Mouse (Mus musculus) midbrain, embryonic 10.5 days (tissue): ENCODE measurements around the gene Plscr5. TPM values are rescaled to one million over a fixed set of nuclear protein-coding genes. Genes with fewer than 3 reads are reported as not detected.

Experiments
- DNase-seq: peaks from one replicate; pipeline ENCODE4 v3.0.0-alpha.2; 2017; ENCODE audit warnings: low spot score
- H3K27ac ChIP-seq: fragments of 300-500 bp; sonication (generic); replicated peaks from 2 replicates; pipeline ENCODE4 v1.5.1; 2016; ENCODE audit warnings: mild to moderate bottlenecking
- H3K27me3 ChIP-seq: fragments of 300-500 bp; sonication (generic); 2 replicates; pipeline ENCODE4 v1.6.1; 2016; ENCODE audit warnings: low read depth, mild to moderate bottlenecking; ENCODE audit not compliant: poor library complexity, severe bottlenecking
- H3K36me3 ChIP-seq: fragments of 300-500 bp; sonication (generic); 2 replicates; pipeline ENCODE4 v1.6.1; 2016; ENCODE audit warnings: mild to moderate bottlenecking, moderate library complexity
- H3K4me1 ChIP-seq: fragments of 300-500 bp; sonication (generic); 2 replicates; pipeline ENCODE4 v1.6.1; 2016
- H3K4me3 ChIP-seq: fragments of 300-500 bp; sonication (generic); 2 replicates; pipeline ENCODE4 v1.5.1; 2016; ENCODE audit warnings: mild to moderate bottlenecking, moderate library complexity
- H3K9me3 ChIP-seq: fragments of 300-500 bp; sonication (generic); replicated peaks from 2 replicates; pipeline ENCODE4 v1.6.1; 2016; ENCODE audit warnings: mild to moderate bottlenecking
- WGBS: fragments of 180-500 bp; shearing (Covaris S2); methylation state at CpG from one replicate; pipeline ENCODE4 v1.1.7; 2016; 5-methylcytosine and 5-hydroxymethylcytosine counted together
- polyA plus RNA-seq: library from polyadenylated mRNA; unstranded; fragments of >200 nt; fragmentation: Nextera tagmentation; extraction: Ambion mirVana; gene quantifications from 2 replicates; pipeline ENCODE4 v1.2.1, GENCODE M21; 2016

The Plscr5 gene
- polyA plus RNA-seq, 1 experiment from 2014 or later = not detected

DNA sequence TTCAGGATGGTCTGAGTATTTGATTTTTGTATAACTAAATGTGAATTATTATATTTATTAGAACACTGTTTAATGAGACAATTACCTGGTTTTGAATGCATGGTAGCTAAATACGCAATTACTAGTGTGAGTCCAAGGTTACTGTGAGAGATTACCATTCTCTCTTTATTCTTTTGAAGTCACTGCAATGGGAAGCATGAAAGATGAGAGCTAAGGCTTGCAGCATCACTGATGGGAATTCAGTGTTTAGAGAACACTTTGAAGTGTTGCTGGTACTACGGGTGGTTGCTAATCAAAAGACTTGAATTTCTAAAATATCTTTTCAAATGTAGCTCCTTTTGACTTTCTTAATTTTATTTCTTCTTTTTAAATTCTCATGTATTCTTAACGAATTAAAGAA, 17.1 kb downstream of the Plscr5 start:
- H3K27ac ChIP-seq = no peak overlapping the region
- no peaks in the 10 kb centered on the region for H3K4me1 ChIP-seq
- no peak overlapping the region for H3K4me3 ChIP-seq
- H3K9me3 ChIP-seq = no peaks in the 10 kb centered on the region
- 79% methylated on average over 3 of the region's 3 CpGs for WGBS
- H3K36me3 ChIP-seq = no peaks in the 10 kb centered on the region
- DNase-seq = no peak
- no peaks in the 10 kb centered on the region for H3K27me3 ChIP-seq

DNA sequence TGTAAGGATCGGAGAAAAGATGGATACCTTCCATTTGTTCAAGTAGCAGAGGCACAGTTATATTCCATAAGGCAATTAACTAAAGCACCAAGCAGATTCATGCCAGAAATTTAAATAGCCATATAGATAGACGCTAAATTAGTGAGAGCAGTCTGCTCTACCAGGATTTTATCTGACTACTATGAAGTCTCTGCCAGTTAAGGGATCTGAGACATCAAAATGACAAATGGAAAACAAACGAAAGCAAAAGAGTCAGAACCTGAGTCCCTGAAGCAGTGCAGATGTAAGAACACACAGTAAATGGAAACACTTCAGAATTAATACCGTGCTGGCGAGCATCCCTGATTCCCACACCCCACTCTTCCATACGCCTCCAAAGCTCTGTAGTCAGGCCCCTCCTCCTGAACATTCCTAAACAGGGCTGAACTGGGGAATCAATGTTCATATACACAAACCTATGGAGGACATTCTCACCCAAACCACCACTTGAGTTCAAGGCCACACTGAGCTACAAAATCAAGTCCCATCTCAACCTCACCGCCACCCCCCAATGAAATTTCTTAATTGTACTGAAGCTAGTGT, 17.7 kb downstream of the Plscr5 start:
- Histone ChIP-seq H3K36me3 (no peaks in the 10 kb centered on the region), H3K27ac (no peak overlapping the region), H3K9me3 (no peaks in the 10 kb centered on the region), H3K4me1 (no peaks in the 10 kb centered on the region), H3K4me3 (no peak overlapping the region), H3K27me3 (no peaks in the 10 kb centered on the region)
- WGBS = 87% methylated on average over 7 of the region's 7 CpGs
- DNase-seq = no peak

DNA sequence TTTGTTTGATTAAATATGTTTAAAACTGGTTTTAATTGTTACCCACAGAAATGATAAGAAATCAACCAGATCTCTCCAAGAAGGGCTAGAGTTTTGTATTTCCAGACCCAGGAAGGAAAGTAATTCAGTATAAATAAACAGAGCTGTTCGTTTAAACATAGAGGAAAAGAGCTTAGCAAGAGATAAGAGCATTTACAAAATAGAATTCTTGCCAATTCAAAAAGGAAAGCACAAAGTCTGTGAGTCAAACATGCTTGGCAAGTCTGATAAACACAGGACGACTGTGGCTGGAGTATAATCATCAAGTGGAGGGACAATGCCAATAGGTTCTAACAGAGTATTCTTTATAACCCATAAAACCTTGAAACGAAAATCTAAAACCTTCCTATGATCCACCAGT, 18.3 kb downstream of the Plscr5 start:
- WGBS = 74% methylated on average over 3 of the region's 3 CpGs
- H3K36me3 ChIP-seq = no peaks in the 10 kb centered on the region
- H3K4me3 ChIP-seq = no peak overlapping the region
- no peaks in the 10 kb centered on the region for H3K27me3 ChIP-seq
- DNase-seq = no peak
- no peak overlapping the region for H3K27ac ChIP-seq
- no peaks in the 10 kb centered on the region for H3K9me3 ChIP-seq
- H3K4me1 ChIP-seq = no peaks in the 10 kb centered on the region

DNA sequence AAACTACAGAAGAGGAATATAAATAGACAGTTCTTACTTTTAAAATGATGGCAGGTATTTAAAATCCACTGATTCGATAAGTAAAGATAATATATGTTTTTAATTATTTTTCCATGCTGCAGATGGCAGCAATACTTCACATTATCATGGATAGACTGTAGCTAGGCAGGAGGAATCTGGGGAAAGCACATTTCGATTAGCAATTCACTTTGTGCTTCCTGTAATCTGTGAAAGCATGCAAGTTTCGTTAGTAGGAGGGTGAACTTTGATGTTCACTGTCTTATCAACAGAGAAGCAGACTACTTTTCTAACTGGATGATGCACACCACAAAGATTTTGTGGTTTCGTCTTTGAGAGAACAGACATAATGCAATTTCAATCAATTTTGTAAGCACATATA, 24.7 kb downstream of the Plscr5 start:
- WGBS = 80% methylated on average over 4 of the region's 4 CpGs
- Histone ChIP-seq H3K4me3 (no peak overlapping the region), H3K4me1 (no peaks in the 10 kb centered on the region), H3K9me3 (no peaks in the 10 kb centered on the region), H3K36me3 (no peaks in the 10 kb centered on the region), H3K27me3 (no peaks in the 10 kb centered on the region), H3K27ac (no peak overlapping the region)
- no peak for DNase-seq

DNA sequence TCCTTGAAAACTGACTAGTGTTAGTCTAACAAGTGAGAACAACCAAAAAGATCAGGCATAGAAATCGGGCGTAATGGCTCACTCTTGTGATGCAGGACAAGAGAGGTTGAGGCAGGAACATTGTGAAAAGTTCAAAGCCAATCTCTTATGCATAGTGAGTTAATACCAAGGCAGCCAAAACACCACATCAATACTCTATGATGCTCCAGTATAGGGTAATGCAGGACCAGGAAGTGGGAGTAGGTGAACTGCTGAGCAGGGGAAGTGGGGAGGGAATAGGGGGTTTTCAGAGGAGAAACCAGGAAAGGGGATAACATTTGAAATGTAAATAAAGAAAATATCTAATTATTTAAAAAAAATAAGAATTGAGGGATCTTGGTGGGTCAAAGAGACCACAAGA, 25.2 kb downstream of the Plscr5 start:
- 88% methylated on average over 2 of the region's 2 CpGs for WGBS
- H3K36me3 ChIP-seq = no peaks in the 10 kb centered on the region
- no peaks in the 10 kb centered on the region for H3K27me3 ChIP-seq
- H3K27ac ChIP-seq = no peak overlapping the region
- no peak overlapping the region for H3K4me3 ChIP-seq
- no peaks in the 10 kb centered on the region for H3K9me3 ChIP-seq
- no peak for DNase-seq
- H3K4me1 ChIP-seq = no peaks in the 10 kb centered on the region

GRCm38 (mm10) chr9:92220151-92220550, 27.4 kb downstream of the Plscr5 start:
- H3K36me3 ChIP-seq = no peaks in the 10 kb centered on the region
- WGBS = 80% methylated on average over 3 of the region's 3 CpGs
- no peak for DNase-seq

GRCm38 (mm10) chr9:92221480-92221879, 28.7 kb downstream of the Plscr5 start:
- Histone ChIP-seq H3K27me3 (no peaks in the 10 kb centered on the region), H3K9me3 (no peaks in the 10 kb centered on the region), H3K4me1 (no peaks in the 10 kb centered on the region), H3K4me3 (no peak overlapping the region), H3K27ac (no peak overlapping the region), H3K36me3 (no peaks in the 10 kb centered on the region)
- DNase-seq = no peak

More at GRCm38 (mm10) chr9:92220151-92220550, 27.4 kb downstream of the Plscr5 start:
- no peak overlapping the region for H3K4me3 ChIP-seq
- H3K9me3 ChIP-seq = no peaks in the 10 kb centered on the region
- H3K27me3 ChIP-seq = no peaks in the 10 kb centered on the region
- H3K27ac ChIP-seq = no peak overlapping the region
- H3K4me1 ChIP-seq = no peaks in the 10 kb centered on the region

DNA sequence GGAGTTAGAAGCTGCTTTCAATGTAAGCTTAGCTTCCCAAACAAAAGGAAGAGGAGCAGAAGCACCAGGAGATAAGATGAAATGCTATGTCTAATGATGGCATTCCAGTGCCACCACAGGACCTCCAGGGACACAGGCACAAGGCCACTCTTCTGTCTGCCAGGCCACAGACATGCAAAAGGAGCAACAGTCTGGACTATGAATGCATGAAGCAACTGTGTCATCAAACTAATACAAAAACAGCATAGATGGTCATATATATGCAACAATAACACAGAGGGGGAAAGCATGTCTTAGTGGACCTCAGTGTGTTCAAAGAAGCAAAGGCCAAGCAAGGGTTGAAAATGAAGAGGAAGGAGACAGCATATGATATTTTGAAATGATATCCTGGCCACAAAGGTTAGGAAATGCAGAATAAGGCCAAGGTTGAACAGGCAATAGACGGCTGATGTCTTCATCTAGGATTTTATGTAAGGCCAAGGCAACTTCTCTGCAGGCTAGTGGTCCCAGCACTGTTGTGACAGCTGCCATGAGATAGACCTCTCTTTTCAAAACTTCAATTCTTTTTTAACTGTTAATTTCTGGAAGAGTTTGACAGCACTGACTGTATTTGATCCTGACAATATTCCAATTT, 32.0 kb downstream of the Plscr5 start:
- DNase-seq = no peak
- no peaks in the 10 kb centered on the region for H3K4me1 ChIP-seq
- H3K27ac ChIP-seq = no peak overlapping the region
- H3K4me3 ChIP-seq = no peak overlapping the region
- H3K36me3 ChIP-seq = no peaks in the 10 kb centered on the region
- H3K9me3 ChIP-seq = no peaks in the 10 kb centered on the region
- 86% methylated on average over 1 of the region's 1 CpGs for WGBS
- H3K27me3 ChIP-seq = no peaks in the 10 kb centered on the region

- no peaks in the 10 kb centered on the region for H3K27me3 ChIP-seq
- 91% methylated on average over 3 of the region's 3 CpGs for WGBS
These were observed 33.5 kb downstream of the Plscr5 start for GRCm38 (mm10) chr9:92226127-92226655.

GRCm38 (mm10) chr9:92226795-92227194, 34.1 kb downstream of the Plscr5 start:
- Histone ChIP-seq H3K27me3 (no peaks in the 10 kb centered on the region), H3K36me3 (no peaks in the 10 kb centered on the region), H3K4me3 (no peak overlapping the region), H3K4me1 (no peaks in the 10 kb centered on the region), H3K27ac (no peak overlapping the region), H3K9me3 (no peaks in the 10 kb centered on the region)
- DNase-seq = no peak
- WGBS = 89% methylated on average over 3 of the region's 3 CpGs

More at GRCm38 (mm10) chr9:92226127-92226655, 33.5 kb downstream of the Plscr5 start:
- Histone ChIP-seq H3K4me3 (no peak overlapping the region), H3K4me1 (no peaks in the 10 kb centered on the region), H3K27ac (no peak overlapping the region), H3K36me3 (no peaks in the 10 kb centered on the region), H3K9me3 (no peaks in the 10 kb centered on the region)
- DNase-seq = no peak

GRCm38 (mm10) chr9:92228867-92229832, 36.4 kb downstream of the Plscr5 start:
- WGBS = 90% methylated on average over 16 of the region's 16 CpGs
- no peaks in the 10 kb centered on the region for H3K9me3 ChIP-seq
- H3K4me3 ChIP-seq = no peak overlapping the region
- no peaks in the 10 kb centered on the region for H3K4me1 ChIP-seq
- no peaks in the 10 kb centered on the region for H3K27me3 ChIP-seq
- DNase-seq = no peak
- no peaks in the 10 kb centered on the region for H3K36me3 ChIP-seq
- no peak overlapping the region for H3K27ac ChIP-seq

DNA sequence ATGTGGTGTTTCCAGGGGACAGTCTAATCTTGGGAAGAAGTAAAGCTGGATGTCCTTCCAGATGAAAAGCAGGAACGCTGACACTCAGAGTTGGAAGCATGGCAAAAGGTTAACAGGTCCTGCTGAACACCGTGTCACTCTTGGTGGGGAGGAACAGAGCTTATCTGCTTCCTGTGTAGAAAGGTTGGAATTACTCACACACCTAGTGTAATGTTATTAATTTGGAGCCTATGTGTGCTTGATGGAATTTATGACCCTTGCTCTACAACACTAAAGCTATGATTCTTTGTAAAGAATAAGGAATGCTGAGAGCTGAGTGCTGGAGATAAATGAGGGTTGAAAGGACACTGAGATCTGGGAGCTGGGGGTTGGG, 37.1 kb downstream of the Plscr5 start:
- DNase-seq = no peak
- Histone ChIP-seq H3K27me3 (no peaks in the 10 kb centered on the region), H3K27ac (no peak overlapping the region), H3K4me1 (no peaks in the 10 kb centered on the region), H3K9me3 (no peaks in the 10 kb centered on the region), H3K36me3 (no peaks in the 10 kb centered on the region), H3K4me3 (no peak overlapping the region)
- WGBS = 83% methylated on average over 2 of the region's 2 CpGs
